Mouse (Mus musculus) kidney, adult 2 months (tissue): ENCODE measurements around the gene Itgad.

Source experiments
- CTCF ChIP-seq: fragments of 200-500 bp; conservative IDR thresholded peaks from 2 replicates; pipeline ENCODE4 v1.5.1; 2011; ENCODE audit warnings: low read depth, mild to moderate bottlenecking, control low read depth, low read length, moderate library complexity, mixed read lengths; ENCODE audit not compliant: insufficient read depth, insufficient read length
- POLR2A ChIP-seq: fragments of 200-500 bp; IDR thresholded peaks from one replicate; pipeline ENCODE4 v1.6.1; 2011; ENCODE audit warnings: low read depth, low read length, control low read depth

- TF ChIP-seq CTCF (no peak), POLR2A (no peak)
These were observed 117.3 kb downstream of the Itgad start for GRCm38 (mm10) chr7:128271496-128271895.
